Mouse (Mus musculus) liver, adult (tissue): ENCODE results near the gene Rcc2.

Source experiments
- GATA4 ChIP-seq: IDR thresholded peaks from 2 replicates; pipeline ENCODE4 v1.6.1; 2014; ENCODE audit warnings: mild to moderate bottlenecking, low read length; ENCODE audit not compliant: insufficient replicate concordance

Gene Rcc2

GRCm38 (mm10) chr4:140695675-140696585 is 4.4 kb upstream of the Rcc2 start:
- no peak for TF ChIP-seq GATA4

GRCm38 (mm10) chr4:140699441-140700127 is 757 bp upstream of the Rcc2 start:
- TF ChIP-seq GATA4 = no peak; the same call in 1 of the 2 replicates

GRCm38 (mm10) chr4:140701049-140701715 is 841 bp downstream of the Rcc2 start:
- no peak for TF ChIP-seq GATA4

- no peak for TF ChIP-seq GATA4
Observed at GRCm38 (mm10) chr4:140701716-140702561, 1.6 kb downstream of the Rcc2 start.

GRCm38 (mm10) chr4:140702611-140703327 is 2.4 kb downstream of the Rcc2 start:
- no peak for TF ChIP-seq GATA4

GRCm38 (mm10) chr4:140703636-140704035 is 3.3 kb downstream of the Rcc2 start:
- no peak for TF ChIP-seq GATA4

- no peak for TF ChIP-seq GATA4
Observed at GRCm38 (mm10) chr4:140704166-140704565, 3.8 kb downstream of the Rcc2 start.

- no peak for TF ChIP-seq GATA4
Observed at GRCm38 (mm10) chr4:140707615-140708014, 7.3 kb downstream of the Rcc2 start.

- no peak; the same call in 1 of the 2 replicates for TF ChIP-seq GATA4
Observed at GRCm38 (mm10) chr4:140708297-140708927, 8.1 kb downstream of the Rcc2 start.

- no peak for TF ChIP-seq GATA4
Observed at GRCm38 (mm10) chr4:140709111-140709510, 8.8 kb downstream of the Rcc2 start.

- TF ChIP-seq GATA4 = no peak
Observed at GRCm38 (mm10) chr4:140709617-140710016, 9.3 kb downstream of the Rcc2 start.

- no peak for TF ChIP-seq GATA4
Observed at GRCm38 (mm10) chr4:140710781-140711180, 10.4 kb downstream of the Rcc2 start.

- TF ChIP-seq GATA4 = no peak
Observed at GRCm38 (mm10) chr4:140711360-140711759, 11.0 kb downstream of the Rcc2 start.
